Mouse (Mus musculus) layer of hippocampus, postnatal 25 days (tissue): ENCODE measurements around the gene Smad5. TPM values are rescaled to one million over a fixed set of nuclear protein-coding genes. Genes with fewer than 3 reads are reported as not detected.

Experiments used
- DNase-seq, 2 experiments: peaks; one replicate each; pipeline ENCODE4 v3.0.0; 2022; ENCODE audit warnings: mixed read lengths in 2 of 2, low spot score in 1 of 2; ENCODE audit errors: extremely low spot score in 1 of 2
- total RNA-seq, 2 experiments: library from RNA; stranded (reverse); gene quantifications; 2 replicates each; pipeline ENCODE4 v1.2.3; 2021

Gene Smad5
- total RNA-seq = 10 to 100 TPM; 23.3 to 26.3 TPM

GRCm38 (mm10) chr13:56702469-56703221 is at the start of gene Smad5:
Gene Smad5, plus strand, starts transcription at chr13:56703010.
- DNase-seq = peak; percentile 70 to 81

GRCm38 (mm10) chr13:56654176-56654575 is 48.6 kb upstream of the Smad5 start:
- no peak for DNase-seq

GRCm38 (mm10) chr13:56657946-56658512 is 44.8 kb upstream of the Smad5 start:
- DNase-seq = peak; percentile 64 to 89

- DNase-seq = no peak
Observed at GRCm38 (mm10) chr13:56658931-56659330, 43.9 kb upstream of the Smad5 start.

- DNase-seq = no peak
Observed at GRCm38 (mm10) chr13:56661914-56662621, 40.7 kb upstream of the Smad5 start.

- no peak for DNase-seq
Observed at GRCm38 (mm10) chr13:56664256-56665170, 38.3 kb upstream of the Smad5 start.

- DNase-seq = no peak
Observed at GRCm38 (mm10) chr13:56671206-56671605, 31.6 kb upstream of the Smad5 start.

- no peak for DNase-seq
Observed at GRCm38 (mm10) chr13:56677731-56678130, 25.1 kb upstream of the Smad5 start.

- no peak for DNase-seq
Observed at GRCm38 (mm10) chr13:56678188-56678787, 24.5 kb upstream of the Smad5 start.

- no peak for DNase-seq
Observed at GRCm38 (mm10) chr13:56678826-56679504, 23.8 kb upstream of the Smad5 start.

- no peak for DNase-seq
Observed at GRCm38 (mm10) chr13:56681924-56682323, 20.9 kb upstream of the Smad5 start.

GRCm38 (mm10) chr13:56682326-56682725 is 20.5 kb upstream of the Smad5 start:
- peak; percentile 30 to 50 for DNase-seq

- DNase-seq = no peak
Observed at GRCm38 (mm10) chr13:56683306-56683705, 19.5 kb upstream of the Smad5 start.

- no peak for DNase-seq
Observed at GRCm38 (mm10) chr13:56692011-56692410, 10.8 kb upstream of the Smad5 start.

GRCm38 (mm10) chr13:56692644-56693043 is 10.2 kb upstream of the Smad5 start:
- no peak for DNase-seq

GRCm38 (mm10) chr13:56695701-56696100 is 7.1 kb upstream of the Smad5 start:
- no peak for DNase-seq

GRCm38 (mm10) chr13:56696699-56697098 is 6.1 kb upstream of the Smad5 start:
- DNase-seq = no peak

- DNase-seq = no peak
Observed at GRCm38 (mm10) chr13:56697171-56697570, 5.6 kb upstream of the Smad5 start.

- peak in 1 of 2 experiments; percentile 14 for DNase-seq
Observed at GRCm38 (mm10) chr13:56698391-56698790, 4.4 kb upstream of the Smad5 start.
